Mouse (Mus musculus): ENCODE data around the gene Gpx1. TPM values are rescaled to one million over a fixed set of nuclear protein-coding genes. Genes with fewer than 3 reads are reported as not detected.

Gpx1 gene
- polyA plus RNA-seq, 1 experiment from 2014 or later: 1,315 TPM

GRCm38 (mm10) chr9:108344471-108344870, 5.8 kb downstream of the Gpx1 start:
- H3K9ac ChIP-seq (ENCODE audit: low read depth, low read length): no peak overlapping the region
- H3K27ac ChIP-seq (ENCODE audit: low read length): peak overlapping the region; percentile 98
- no peak overlapping the region for H3K4me2 ChIP-seq (ENCODE audit: low read depth, low read length)
- no peaks in the 10 kb centered on the region for H3K36me3 ChIP-seq (ENCODE audit: control insufficient read depth, insufficient read depth, low read length)
- ATAC-seq: no peak
- H3K9me3 ChIP-seq (ENCODE audit: control insufficient read depth, low read length): no peaks in the 10 kb centered on the region
- H3K4me1 ChIP-seq (ENCODE audit: control insufficient read depth, insufficient read depth, low read length): peaks cover 39% of the 10 kb centered on the region
- no peak overlapping the region for H3K4me3 ChIP-seq (ENCODE audit: low read length)
- H3K27me3 ChIP-seq (replicated peaks; ENCODE audit: control insufficient read depth, insufficient read depth, low read length): no peaks in the 10 kb centered on the region
- WGBS: 94% methylated on average over 4 of the region's 4 CpGs

- ATAC-seq: no peak
- Histone ChIP-seq H3K9me3 (ENCODE audit: control insufficient read depth, low read length) (no peaks in the 10 kb centered on the region), H3K9ac (ENCODE audit: low read depth, low read length) (peak overlapping the region; percentile 92), H3K27ac (ENCODE audit: low read length) (peak overlapping the region; percentile 91), H3K4me1 (ENCODE audit: control insufficient read depth, insufficient read depth, low read length) (peaks cover 25% of the 10 kb centered on the region), H3K4me2 (ENCODE audit: low read depth, low read length) (peak overlapping the region; percentile 83), H3K27me3 (replicated peaks; ENCODE audit: control insufficient read depth, insufficient read depth, low read length) (no peaks in the 10 kb centered on the region), H3K36me3 (ENCODE audit: control insufficient read depth, insufficient read depth, low read length) (peaks cover 12% of the 10 kb centered on the region), H3K4me3 (ENCODE audit: low read length) (peak overlapping the region; percentile 90)
- WGBS: 6% methylated on average over 11 of the region's 11 CpGs
Measured at GRCm38 (mm10) chr9:108347024-108347423, 8.3 kb downstream of the Gpx1 start.

DNA sequence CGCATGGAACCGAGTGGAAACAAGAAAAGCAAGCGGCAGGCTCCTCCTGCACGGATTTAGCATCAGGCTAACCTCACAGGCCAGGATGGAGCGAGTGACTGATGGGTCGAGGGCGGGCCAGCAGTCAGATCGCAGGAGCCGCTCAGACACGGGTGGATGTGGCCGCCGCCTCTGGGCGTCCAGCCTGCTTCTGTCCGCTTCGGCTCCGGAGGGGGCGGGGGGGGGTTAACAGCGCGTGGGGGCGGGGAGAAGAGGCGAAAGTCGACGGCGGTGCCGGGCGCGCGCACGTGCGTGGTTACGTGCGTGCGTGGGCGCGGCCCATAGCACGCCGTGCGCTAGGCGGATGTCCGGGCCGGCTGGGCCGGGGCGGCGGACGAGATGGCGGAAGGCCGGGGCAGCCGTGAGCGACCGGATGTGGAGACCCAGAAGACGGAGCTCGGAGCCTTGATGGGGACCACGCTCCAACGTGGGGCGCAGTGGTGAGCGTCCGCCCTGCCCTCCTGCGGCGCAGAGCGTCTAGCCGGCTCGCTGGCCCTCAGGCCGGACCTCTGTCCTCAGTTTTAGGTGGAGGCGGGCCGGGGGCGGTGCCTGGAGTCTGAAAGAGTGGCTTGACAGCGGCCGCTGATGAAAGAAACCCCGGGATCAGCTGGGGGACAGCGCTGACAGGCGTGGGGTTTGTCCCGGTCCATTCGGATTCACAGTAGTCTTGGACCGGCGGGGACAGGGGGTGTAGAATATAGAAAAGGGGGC, 9.0 kb downstream of the Gpx1 start, which contains the start of gene Usp4:
Gene Usp4 (plus strand): TSS at position 314 of the 750 bp plus-strand sequence.
- H3K27ac ChIP-seq (ENCODE audit: low read length): peak within 1 kb of the TSS; percentile 91
- peak; percentile 94 for ATAC-seq
- under 1% methylated on average over 75 of the region's 75 CpGs for WGBS
- H3K36me3 ChIP-seq (ENCODE audit: control insufficient read depth, insufficient read depth, low read length): peaks cover 12% of the 10 kb centered on the region
- H3K9ac ChIP-seq (ENCODE audit: low read depth, low read length): peak within 1 kb of the TSS; percentile 92
- peak within 1 kb of the TSS; percentile 90 for H3K4me3 ChIP-seq (ENCODE audit: low read length)
- peaks cover 22% of the 10 kb centered on the region for H3K4me1 ChIP-seq (ENCODE audit: control insufficient read depth, insufficient read depth, low read length)
- H3K4me2 ChIP-seq (ENCODE audit: low read depth, low read length): peak within 1 kb of the TSS; percentile 86
- H3K9me3 ChIP-seq (ENCODE audit: control insufficient read depth, low read length): no peaks in the 10 kb centered on the region
- H3K27me3 ChIP-seq (replicated peaks; ENCODE audit: control insufficient read depth, insufficient read depth, low read length): no peaks in the 10 kb centered on the region

DNA sequence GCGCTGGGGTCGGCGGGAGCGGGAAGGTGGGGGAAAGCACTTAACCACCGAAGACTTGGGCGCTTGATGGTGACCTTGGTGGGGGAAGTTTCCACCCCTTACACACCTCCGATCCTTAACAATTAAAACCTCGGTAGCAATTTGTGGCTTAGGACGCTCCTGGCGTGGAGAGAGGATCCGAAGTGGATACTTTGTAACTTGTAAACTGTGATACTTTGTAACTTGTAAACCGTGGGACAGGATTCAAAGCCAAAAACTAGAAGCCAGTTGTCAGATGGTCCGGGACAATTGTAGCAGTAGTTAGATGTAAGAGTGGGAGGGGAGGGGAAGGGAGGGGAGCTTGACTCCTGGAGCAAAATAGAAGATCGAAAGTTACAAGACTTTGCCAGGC, 9.6 kb downstream of the Gpx1 start:
- Histone ChIP-seq H3K4me3 (ENCODE audit: low read length) (peak overlapping the region; percentile 90), H3K9me3 (ENCODE audit: control insufficient read depth, low read length) (no peaks in the 10 kb centered on the region), H3K4me1 (ENCODE audit: control insufficient read depth, insufficient read depth, low read length) (peaks cover 18% of the 10 kb centered on the region), H3K27ac (ENCODE audit: low read length) (peak overlapping the region; percentile 91), H3K36me3 (ENCODE audit: control insufficient read depth, insufficient read depth, low read length) (peaks cover 17% of the 10 kb centered on the region), H3K4me2 (ENCODE audit: low read depth, low read length) (peak overlapping the region; percentile 86), H3K27me3 (replicated peaks; ENCODE audit: control insufficient read depth, insufficient read depth, low read length) (no peaks in the 10 kb centered on the region), H3K9ac (ENCODE audit: low read depth, low read length) (peak overlapping the region; percentile 92)
- 4% methylated on average over 14 of the region's 14 CpGs for WGBS
- ATAC-seq: no peak

- 92% methylated on average over 4 of the region's 4 CpGs for WGBS
- no peaks in the 10 kb centered on the region for H3K9me3 ChIP-seq (ENCODE audit: control insufficient read depth, low read length)
- ATAC-seq: no peak
- H3K27me3 ChIP-seq (replicated peaks; ENCODE audit: control insufficient read depth, insufficient read depth, low read length): no peaks in the 10 kb centered on the region
- no peak overlapping the region for H3K27ac ChIP-seq (ENCODE audit: low read length)
- H3K4me3 ChIP-seq (ENCODE audit: low read length): no peak overlapping the region
- no peak overlapping the region for H3K4me2 ChIP-seq (ENCODE audit: low read depth, low read length)
- H3K4me1 ChIP-seq (ENCODE audit: control insufficient read depth, insufficient read depth, low read length): peaks cover 15% of the 10 kb centered on the region
- no peak overlapping the region for H3K9ac ChIP-seq (ENCODE audit: low read depth, low read length)
- peaks cover 17% of the 10 kb centered on the region for H3K36me3 ChIP-seq (ENCODE audit: control insufficient read depth, insufficient read depth, low read length)
Measured at GRCm38 (mm10) chr9:108349727-108350126, 11.0 kb downstream of the Gpx1 start.

DNA sequence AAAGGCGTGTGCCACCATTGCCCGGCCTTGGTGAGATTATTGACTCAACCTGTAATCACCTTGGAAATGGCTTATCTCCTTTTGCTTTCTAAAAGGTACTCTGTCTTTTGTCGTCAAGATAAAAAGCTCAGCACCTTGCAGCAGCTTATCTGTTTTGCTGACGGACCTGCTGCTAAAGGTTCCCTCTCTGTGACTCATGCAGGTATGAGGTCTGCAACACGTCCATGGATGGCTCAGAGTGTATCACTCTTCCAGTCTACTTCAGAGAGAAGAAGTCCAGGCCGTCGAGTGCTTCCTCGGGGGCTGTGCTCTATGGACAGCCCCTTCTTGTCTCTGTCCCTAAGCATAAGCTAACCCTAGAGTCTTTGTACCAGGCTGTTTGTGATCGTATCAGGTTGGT, 39.5 kb downstream of the Gpx1 start:
- ATAC-seq: peak; percentile 89
- no peaks in the 10 kb centered on the region for H3K9me3 ChIP-seq (ENCODE audit: control insufficient read depth, low read length)
- no peak overlapping the region for H3K4me3 ChIP-seq (ENCODE audit: low read length)
- no peaks in the 10 kb centered on the region for H3K27me3 ChIP-seq (replicated peaks; ENCODE audit: control insufficient read depth, insufficient read depth, low read length)
- H3K4me1 ChIP-seq (ENCODE audit: control insufficient read depth, insufficient read depth, low read length): peaks cover 9% of the 10 kb centered on the region
- H3K27ac ChIP-seq (ENCODE audit: low read length): peak overlapping the region; percentile 29; the same call in 1 of the 2 replicates
- 63% methylated on average over 9 of the region's 9 CpGs for WGBS
- H3K36me3 ChIP-seq (ENCODE audit: control insufficient read depth, insufficient read depth, low read length): peaks cover 20% of the 10 kb centered on the region
- H3K4me2 ChIP-seq (ENCODE audit: low read depth, low read length): no peak overlapping the region
- no peak overlapping the region for H3K9ac ChIP-seq (ENCODE audit: low read depth, low read length)

- H3K4me3 ChIP-seq (ENCODE audit: low read length): no peak overlapping the region
- peak overlapping the region; percentile 29 for H3K27ac ChIP-seq (ENCODE audit: low read length)
- peak; percentile 72 for ATAC-seq
- H3K9ac ChIP-seq (ENCODE audit: low read depth, low read length): no peak overlapping the region
- H3K4me1 ChIP-seq (ENCODE audit: control insufficient read depth, insufficient read depth, low read length): peaks cover 9% of the 10 kb centered on the region
- H3K4me2 ChIP-seq (ENCODE audit: low read depth, low read length): no peak overlapping the region
- no peaks in the 10 kb centered on the region for H3K9me3 ChIP-seq (ENCODE audit: control insufficient read depth, low read length)
- H3K27me3 ChIP-seq (replicated peaks; ENCODE audit: control insufficient read depth, insufficient read depth, low read length): no peaks in the 10 kb centered on the region
- 68% methylated on average over 5 of the region's 5 CpGs for WGBS
- H3K36me3 ChIP-seq (ENCODE audit: control insufficient read depth, insufficient read depth, low read length): peaks cover 20% of the 10 kb centered on the region
Measured at GRCm38 (mm10) chr9:108378736-108379135, 40.0 kb downstream of the Gpx1 start.

DNA sequence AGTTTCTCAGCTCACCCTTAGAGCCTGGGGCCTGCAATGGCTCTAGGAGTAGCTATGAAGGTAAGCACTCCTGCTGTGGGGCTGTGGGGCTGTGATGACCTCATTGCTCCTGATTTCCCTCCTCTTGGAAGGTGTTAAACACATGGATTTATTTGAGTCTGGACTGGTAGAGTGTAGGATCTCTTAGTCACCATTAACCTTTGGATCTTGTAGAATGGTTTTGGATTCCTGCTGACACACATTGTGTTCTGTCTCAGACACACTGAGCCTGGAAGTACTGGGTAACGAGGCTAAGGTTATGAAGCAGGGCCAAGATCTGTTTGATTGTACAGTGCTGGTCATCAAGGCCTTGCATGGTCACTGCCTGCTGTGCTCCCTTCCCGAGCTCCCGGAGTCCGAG, 40.6 kb downstream of the Gpx1 start:
- 78% methylated on average over 4 of the region's 4 CpGs for WGBS
- peak overlapping the region; percentile 37; the same call in 1 of the 2 replicates for H3K27ac ChIP-seq (ENCODE audit: low read length)
- no peaks in the 10 kb centered on the region for H3K27me3 ChIP-seq (replicated peaks; ENCODE audit: control insufficient read depth, insufficient read depth, low read length)
- ATAC-seq: peak; percentile 54
- H3K4me2 ChIP-seq (ENCODE audit: low read depth, low read length): no peak overlapping the region
- no peak overlapping the region for H3K9ac ChIP-seq (ENCODE audit: low read depth, low read length)
- H3K9me3 ChIP-seq (ENCODE audit: control insufficient read depth, low read length): no peaks in the 10 kb centered on the region
- no peak overlapping the region for H3K4me3 ChIP-seq (ENCODE audit: low read length)
- peaks cover 9% of the 10 kb centered on the region for H3K4me1 ChIP-seq (ENCODE audit: control insufficient read depth, insufficient read depth, low read length)
- peaks cover 18% of the 10 kb centered on the region for H3K36me3 ChIP-seq (ENCODE audit: control insufficient read depth, insufficient read depth, low read length)

DNA sequence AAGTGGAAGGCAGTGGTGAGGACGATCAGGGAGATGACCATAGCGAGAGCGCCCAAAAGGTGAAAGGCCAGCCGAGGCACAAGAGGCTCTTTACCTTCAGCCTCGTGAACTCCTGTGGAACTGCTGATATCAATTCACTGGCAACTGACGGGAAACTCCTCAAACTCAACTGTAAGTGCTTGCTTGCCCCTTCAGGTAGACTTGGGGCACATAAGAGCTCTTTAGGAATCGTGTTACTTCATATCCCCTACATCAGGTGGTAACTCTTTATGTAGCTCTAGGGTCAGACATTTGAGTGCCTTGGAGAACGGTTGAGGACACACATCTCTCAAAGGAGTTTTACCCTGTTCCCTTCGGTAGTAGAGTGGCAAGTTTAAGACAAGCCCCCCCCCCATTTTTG, 42.7 kb downstream of the Gpx1 start:
- 97% methylated on average over 9 of the region's 9 CpGs for WGBS
- Histone ChIP-seq H3K9ac (ENCODE audit: low read depth, low read length) (no peak overlapping the region), H3K4me3 (ENCODE audit: low read length) (no peak overlapping the region), H3K36me3 (ENCODE audit: control insufficient read depth, insufficient read depth, low read length) (peaks cover 16% of the 10 kb centered on the region), H3K9me3 (ENCODE audit: control insufficient read depth, low read length) (no peaks in the 10 kb centered on the region), H3K27ac (ENCODE audit: low read length) (no peak overlapping the region), H3K27me3 (replicated peaks; ENCODE audit: control insufficient read depth, insufficient read depth, low read length) (no peaks in the 10 kb centered on the region), H3K4me1 (ENCODE audit: control insufficient read depth, insufficient read depth, low read length) (peaks cover 9% of the 10 kb centered on the region), H3K4me2 (ENCODE audit: low read depth, low read length) (no peak overlapping the region)
- ATAC-seq: no peak

Data from intestine, embryonic 16.5 days (tissue).